Mouse (Mus musculus): Measurements from ENCODE around the gene Uhmk1. TPM values are rescaled to one million over a fixed set of nuclear protein-coding genes. Genes with fewer than 3 reads are reported as not detected.

Uhmk1 gene
- total RNA-seq, 1 experiment from 2014 or later = 55.6 TPM

Other genes with a start within 250 kb of the Uhmk1 start
- gene Hsd17b7, start 246.2 kb downstream of the Uhmk1 start, total RNA-seq (2021) = 16.2 and 27.8 TPM in 2 replicates
- 18.5 and 22.0 TPM in 2 replicates for gene Ddr2, start 104.6 kb downstream of the Uhmk1 start, total RNA-seq (2021)
- gene Uap1, start 40.4 kb downstream of the Uhmk1 start, total RNA-seq (2021) = 53.9 and 67.1 TPM in 2 replicates
- gene Sh2d1b2, start 17.4 kb upstream of the Uhmk1 start, total RNA-seq (2021) = not detected in 2 replicates
- gene Sh2d1b1, start 61.9 kb upstream of the Uhmk1 start, total RNA-seq (2021) = 0.26 TPM in 1 of 2 replicates, not detected in the other
- 5.3 and 6.2 TPM in 2 replicates for gene Gm7694, start 90.9 kb upstream of the Uhmk1 start, total RNA-seq (2021)
- gene Spata46, start 93.4 kb upstream of the Uhmk1 start, total RNA-seq (2021) = not detected in 2 replicates